Mouse (Mus musculus) CH12.LX (cell line): Measurements from ENCODE around the gene Prrxl1.

Experiments used
- CTCF ChIP-seq, 2 experiments: IDR thresholded peaks in 1 of 2; conservative IDR thresholded peaks in 1 of 2; 2 replicates each; pipeline ENCODE4 v1.5.1; 2011 to 2012; ENCODE audit warnings: low read depth in 2 of 2, low read length in 2 of 2, improper control_type of control experiment in 1 of 2, inconsistent platforms in 1 of 2, mild to moderate bottlenecking in 1 of 2, moderate library complexity in 1 of 2
- EP300 ChIP-seq: IDR thresholded peaks from 2 replicates; pipeline ENCODE4 v1.6.1; 2011; ENCODE audit warnings: low read length, improper control_type of control experiment
- GABPA ChIP-seq: IDR thresholded peaks from 2 replicates; pipeline ENCODE4 v1.6.1; 2012; ENCODE audit warnings: low read depth, low read length, improper control_type of control experiment, inconsistent platforms; ENCODE audit not compliant: insufficient replicate concordance
- HCFC1 ChIP-seq: IDR thresholded peaks from 2 replicates; pipeline ENCODE4 v1.6.1; 2012; ENCODE audit warnings: low read depth, mild to moderate bottlenecking, inconsistent platforms, low read length, improper control_type of control experiment
- JUN ChIP-seq: IDR thresholded peaks from 2 replicates; pipeline ENCODE4 v1.6.1; 2011; ENCODE audit warnings: low read depth, mild to moderate bottlenecking, low read length, improper control_type of control experiment, moderate library complexity; ENCODE audit not compliant: insufficient read depth
- MAX ChIP-seq: IDR thresholded peaks from 2 replicates; pipeline ENCODE4 v1.6.1; 2011; ENCODE audit warnings: low read length, improper control_type of control experiment
- MEF2A ChIP-seq: IDR thresholded peaks from 2 replicates; pipeline ENCODE4 v1.6.1; 2014; ENCODE audit warnings: low read depth, mild to moderate bottlenecking, inconsistent platforms, low read length, improper control_type of control experiment, borderline replicate concordance
- MXI1 ChIP-seq: IDR thresholded peaks from 2 replicates; pipeline ENCODE4 v1.6.1; 2011; ENCODE audit warnings: mild to moderate bottlenecking, low read depth, low read length, improper control_type of control experiment
- NRF1 ChIP-seq: IDR thresholded peaks from 2 replicates; pipeline ENCODE4 v1.6.1; 2014; ENCODE audit warnings: low read depth, mild to moderate bottlenecking, inconsistent platforms, low read length, improper control_type of control experiment, moderate library complexity
- POLR2A ChIP-seq: IDR thresholded peaks from 2 replicates; pipeline ENCODE4 v1.6.1; 2011; ENCODE audit warnings: low read depth, mild to moderate bottlenecking, improper control_type of control experiment, low read length
- TCF12 ChIP-seq: IDR thresholded peaks from 2 replicates; pipeline ENCODE4 v1.6.1; 2014; ENCODE audit warnings: low read depth, mild to moderate bottlenecking, inconsistent platforms, low read length, improper control_type of control experiment

- TF ChIP-seq MXI1, result no peak
- peak; percentile 52; the same call in 1 of the 2 replicates for TF ChIP-seq POLR2A
- peak; percentile 70; the same call in 1 of the 2 replicates for TF ChIP-seq MEF2A
- no peak; the same call in 1 of the 2 replicates for TF ChIP-seq EP300
- TF ChIP-seq NRF1, result no peak
- no peak for TF ChIP-seq MAX
- TF ChIP-seq HCFC1, result no peak
- no peak for TF ChIP-seq CTCF (conservative IDR thresholded peaks at IDR 0.05 in 1 of 2, IDR thresholded peaks at IDR 0.05 in 1 of 2; ENCODE audit: low read depth in 2 of 2, low read length in 2 of 2)
- TF ChIP-seq GABPA, result no peak
- no peak for TF ChIP-seq JUN
- TF ChIP-seq TCF12, result peak; percentile 56; the same call in 1 of the 2 replicates
These were observed 84.1 kb downstream of the Prrxl1 start for GRCm38 (mm10) chr14:32683251-32683838.
